ENCODE assay signal across 9 mouse cellular contexts in genomic region chr6:124732476-124733370, GRCm38 (mm10). TPM values are rescaled to one million over a fixed set of nuclear protein-coding genes. Genes with fewer than 3 reads are reported as not detected.
DNase-seq lines count a peak whose midpoint lies in the region; ATAC-seq and TF ChIP-seq lines count a peak whose summit lies in the region.
"Had no signal": no experiment of that assay in that cellular context is flagged by ENCODE, and none has a peak within 500 bp of the region (broad histone marks: within the 10 kb centered on the region; RNA-seq: fewer than 3 reads in every experiment).

No protein-coding gene starts in this region.

- DNase-seq in neural tube, embryonic 10.5 days (ENCODE audit: extremely low spot score, low spot score): no peak
- peak; percentile 37 for DNase-seq in embryo, embryonic 11 days
- DNase-seq in liver, adult 2 months (ENCODE audit: extremely low read depth, low read depth, low spot score): no peak
- no peak for DNase-seq in testis, postnatal 10 days (ENCODE audit: low spot score)
- no peak for DNase-seq in kidney, adult 8-10 months

- H3K27ac ChIP-seq in neural tube, embryonic 12.5 days: no peak overlapping the region
- peak overlapping the region; percentile 56 for H3K27ac ChIP-seq in liver, adult 2 months (replicated peaks; ENCODE audit: insufficient read depth, low read depth, low read length)
- H3K27ac ChIP-seq in small intestine, adult 2 months (ENCODE audit: insufficient read depth, low read depth, low read length): peak overlapping the region; percentile 84
- no peak overlapping the region for H3K27ac ChIP-seq in neural tube, embryonic 15.5 days (replicated peaks)

- no peak for TF ChIP-seq CTCF in liver, adult 2 months (IDR thresholded peaks at IDR 0.05; ENCODE audit: low read depth, low read length)
- no peak for TF ChIP-seq CTCF in small intestine, adult 2 months (IDR thresholded peaks at IDR 0.05; ENCODE audit: extremely low read depth, insufficient read length, insufficient replicate concordance, low read depth, low read length)

- 0 out of 2 replicates have a peak, but pooled peaks cover 5% of the 10 kb centered on the region for H3K4me1 ChIP-seq in neural tube, embryonic 12.5 days
- no peaks in the 10 kb centered on the region for H3K4me1 ChIP-seq in liver, adult 2 months (ENCODE audit: control insufficient read depth, insufficient read depth, low read length)
- H3K4me1 ChIP-seq in small intestine, adult 2 months (ENCODE audit: control insufficient read depth, insufficient read depth, insufficient read length, low read length): peaks cover 13% of the 10 kb centered on the region
- no peaks in the 10 kb centered on the region for H3K4me1 ChIP-seq in neural tube, embryonic 15.5 days

- no peaks in the 10 kb centered on the region for H3K36me3 ChIP-seq in neural tube, embryonic 12.5 days
- H3K36me3 ChIP-seq in liver, adult 2 months (ENCODE audit: control insufficient read depth, insufficient read depth, low read length): no peaks in the 10 kb centered on the region; the same call in 1 of the 2 replicates
- peaks cover 5% of the 10 kb centered on the region; the same call in 1 of the 2 replicates for H3K36me3 ChIP-seq in small intestine, adult 2 months (ENCODE audit: control insufficient read depth, insufficient read depth, low read length)
- no peaks in the 10 kb centered on the region for H3K36me3 ChIP-seq in neural tube, embryonic 15.5 days

- H3K4me3 ChIP-seq in neural tube, embryonic 12.5 days: 0 out of 2 replicates have a peak overlapping the region, but pooled peaks have one; percentile 2
- H3K4me3 ChIP-seq in liver, adult 2 months (ENCODE audit: insufficient read depth, low read depth, low read length): peak overlapping the region; percentile 62
- H3K4me3 ChIP-seq in small intestine, adult 2 months (ENCODE audit: low read depth, low read length): peak overlapping the region; percentile 60
- no peak overlapping the region for H3K4me3 ChIP-seq in neural tube, embryonic 15.5 days (replicated peaks)

- no peak overlapping the region for H3K4me2 ChIP-seq in neural tube, embryonic 12.5 days (replicated peaks)
- H3K4me2 ChIP-seq in neural tube, embryonic 15.5 days: no peak overlapping the region

- no peak for ATAC-seq in neural tube, embryonic 12.5 days (ENCODE audit: low FRiP score, low read depth)
- ATAC-seq in neural tube, embryonic 15.5 days (ENCODE audit: low FRiP score): no peak

- 51% methylated on average over 19 of the region's 19 CpGs for WGBS in neural tube, embryonic 12.5 days
- WGBS in liver, adult 2 months: 73% methylated on average over 19 of the region's 19 CpGs
- 56% methylated on average over 19 of the region's 19 CpGs for whole genome bisulfite sequencing in small intestine, adult 2 months
- 47% methylated on average over 19 of the region's 19 CpGs for WGBS in neural tube, embryonic 15.5 days

- no peaks in the 10 kb centered on the region for H3K9me3 ChIP-seq in neural tube, embryonic 12.5 days
- H3K9me3 ChIP-seq in neural tube, embryonic 15.5 days (replicated peaks): no peaks in the 10 kb centered on the region

- 0 out of 2 replicates have a peak, but pooled peaks have one; percentile 18 for TF ChIP-seq POLR2A in liver, adult 2 months (IDR thresholded peaks at IDR 0.05; ENCODE audit: extremely low read depth, insufficient read depth, low read length)
- TF ChIP-seq POLR2A in small intestine, adult 2 months (IDR thresholded peaks at IDR 0.05; ENCODE audit: low read depth, low read length): peak; percentile 45; the same call in 1 of the 2 replicates

- H3K9ac ChIP-seq in neural tube, embryonic 12.5 days: no peak overlapping the region; the same call in 1 of the 2 replicates
- H3K9ac ChIP-seq in liver, adult 2 months (ENCODE audit: low read depth, low read length): peak overlapping the region; percentile 63
- no peak overlapping the region for H3K9ac ChIP-seq in neural tube, embryonic 15.5 days (replicated peaks)

- H3K79me2 ChIP-seq in liver, adult 2 months (ENCODE audit: control insufficient read depth, insufficient read depth, low read length): no peaks in the 10 kb centered on the region; the same call in 1 of the 2 replicates

- H3K27me3 ChIP-seq in neural tube, embryonic 12.5 days (replicated peaks): no peaks in the 10 kb centered on the region
- no peaks in the 10 kb centered on the region for H3K27me3 ChIP-seq in liver, adult 2 months (ENCODE audit: control insufficient read depth, insufficient read depth, low read length)
- H3K27me3 ChIP-seq in small intestine, adult 2 months (ENCODE audit: control insufficient read depth, insufficient read depth, low read length): no peaks in the 10 kb centered on the region
- H3K27me3 ChIP-seq in neural tube, embryonic 15.5 days (replicated peaks): no peaks in the 10 kb centered on the region

RNA-seq across cellular contexts. Expression of gene Ptpn6, which starts 5.8 kb away (rescaled TPM):
- polyA plus RNA-seq in neural tube, embryonic 12.5 days (2016; fragmentation: Nextera tagmentation; extraction: Ambion mirVana): 4.8 and 6.6 TPM in 2 replicates
- total RNA-seq in liver, adult 2 months (2014; rRNA removed): 16.7 and 19.7 TPM in 2 replicates
- polyA plus RNA-seq in liver, adult 2 months (2012; rRNA removed): 17.3 and 17.8 TPM in 2 replicates
- polyA plus RNA-seq in small intestine, adult 2 months (2012; rRNA removed): 23.0 and 41.0 TPM in 2 replicates
- 4.8 and 24.7 TPM in 2 replicates for polyA plus RNA-seq in neural tube, embryonic 15.5 days (2015; fragmentation: Nextera tagmentation; extraction: Ambion mirVana)

RNA-seq across cellular contexts. Expression of gene Grcc10, which starts 8.5 kb away (rescaled TPM):
- 527 and 552 TPM in 2 replicates for polyA plus RNA-seq in neural tube, embryonic 12.5 days (2016; fragmentation: Nextera tagmentation; extraction: Ambion mirVana)
- total RNA-seq in liver, adult 2 months (2014; rRNA removed): 125 and 140 TPM in 2 replicates
- polyA plus RNA-seq in liver, adult 2 months (2012; rRNA removed): 203 and 216 TPM in 2 replicates
- 80.4 and 143 TPM in 2 replicates for polyA plus RNA-seq in small intestine, adult 2 months (2012; rRNA removed)
- 572 and 623 TPM in 2 replicates for polyA plus RNA-seq in neural tube, embryonic 15.5 days (2015; fragmentation: Nextera tagmentation; extraction: Ambion mirVana)

RNA-seq across cellular contexts. Expression of gene Phb2, which starts 20.6 kb away (rescaled TPM):
- polyA plus RNA-seq in neural tube, embryonic 12.5 days (2016; fragmentation: Nextera tagmentation; extraction: Ambion mirVana): 312 and 315 TPM in 2 replicates
- total RNA-seq in liver, adult 2 months (2014; rRNA removed): 140 and 151 TPM in 2 replicates
- 209 and 210 TPM in 2 replicates for polyA plus RNA-seq in liver, adult 2 months (2012; rRNA removed)
- 87.7 and 122 TPM in 2 replicates for polyA plus RNA-seq in small intestine, adult 2 months (2012; rRNA removed)
- polyA plus RNA-seq in neural tube, embryonic 15.5 days (2015; fragmentation: Nextera tagmentation; extraction: Ambion mirVana): 267 and 291 TPM in 2 replicates

RNA-seq across cellular contexts. Expression of gene Emg1, which starts 20.7 kb away (rescaled TPM):
- polyA plus RNA-seq in neural tube, embryonic 12.5 days (2016; fragmentation: Nextera tagmentation; extraction: Ambion mirVana): 159 and 161 TPM in 2 replicates
- total RNA-seq in liver, adult 2 months (2014; rRNA removed): 97.4 and 99.6 TPM in 2 replicates
- 46.0 and 56.3 TPM in 2 replicates for polyA plus RNA-seq in liver, adult 2 months (2012; rRNA removed)
- 26.8 and 34.9 TPM in 2 replicates for polyA plus RNA-seq in small intestine, adult 2 months (2012; rRNA removed)
- polyA plus RNA-seq in neural tube, embryonic 15.5 days (2015; fragmentation: Nextera tagmentation; extraction: Ambion mirVana): 99.9 and 132 TPM in 2 replicates

RNA-seq across cellular contexts. Expression of gene Gm45234, which starts 23.1 kb away (rescaled TPM):
- polyA plus RNA-seq in neural tube, embryonic 12.5 days (2016; fragmentation: Nextera tagmentation; extraction: Ambion mirVana): not detected in 2 replicates
- not detected in 2 replicates for total RNA-seq in liver, adult 2 months (2014; rRNA removed)
- polyA plus RNA-seq in liver, adult 2 months (2012; rRNA removed): not detected in 2 replicates
- polyA plus RNA-seq in small intestine, adult 2 months (2012; rRNA removed): not detected in 2 replicates
- polyA plus RNA-seq in neural tube, embryonic 15.5 days (2015; fragmentation: Nextera tagmentation; extraction: Ambion mirVana): 0.17 TPM in 1 of 2 replicates, not detected in the other
- polyA plus RNA-seq: gonadal fat pad, adult 2 months had no signal

Comparison
In these comparisons a context has a peak if more than half of its experiments do, and no peak if none do; other contexts are left out.
1. H3K27ac ChIP-seq: peak in liver, adult 2 months (single experiment) and small intestine, adult 2 months (single experiment); none in neural tube, embryonic 12.5 days (single experiment) and neural tube, embryonic 15.5 days (single experiment).